Comparison of ENCODE assay signal across 31 mouse cellular contexts in genomic region chr10:84600136-84600535, GRCm38 (mm10). TPM values are rescaled to one million over a fixed set of nuclear protein-coding genes. Genes with fewer than 3 reads are reported as not detected.
DNase-seq lines count a peak whose midpoint lies in the region; ATAC-seq and TF ChIP-seq lines count a peak whose summit lies in the region.
"Had no signal": no experiment of that assay in that cellular context is flagged by ENCODE, and none has a peak within 500 bp of the region (broad histone marks: within the 10 kb centered on the region; RNA-seq: fewer than 3 reads in every experiment).

No protein-coding gene starts in this region.

- no peak for ATAC-seq in kidney, embryonic 15.5 days (replicated peaks; ENCODE audit: low FRiP score)
- ATAC-seq: forebrain, postnatal 0 days; hindbrain, postnatal 0 days; intestine, embryonic 15.5 days; midbrain, embryonic 13.5 days had no signal

- peak; percentile 46 for DNase-seq in kidney, adult 11 months
- no peak for DNase-seq in kidney, postnatal 10 days
- peak; percentile 39 to 44 for DNase-seq in kidney, postnatal 36 days
- peak; percentile 76 for DNase-seq in adrenal gland, postnatal 10 days
- peak; percentile 75 to 79 for DNase-seq in adrenal gland, postnatal 36 days
- DNase-seq in cerebellum, adult 2 months, result no peak
- DNase-seq: B cell, adult 2 months; cerebellum, adult 18-20 months; cerebellum, postnatal 14 days; forebrain, postnatal 0 days; gastrocnemius, postnatal 14 days; heart, postnatal 36 days; layer of hippocampus, postnatal 36 days; left cerebral cortex, postnatal 4 days; liver, embryonic 13.5 days; lung, adult 2 months; lung, postnatal 10 days; right cerebral cortex, adult 18-20 months; spleen, adult 18-20 months; thymus, postnatal 14 days had no signal

- H3K4me1 ChIP-seq in kidney, embryonic 15.5 days, result peaks cover 9% of the 10 kb centered on the region; the same call in 1 of the 2 replicates
- H3K4me1 ChIP-seq in cerebellum, adult 2 months (ENCODE audit: control insufficient read depth, insufficient read depth, low read length), result peaks cover 11% of the 10 kb centered on the region; the same call in 1 of the 2 replicates
- H3K4me1 ChIP-seq: embryonic facial prominence, embryonic 10.5 days; embryonic facial prominence, embryonic 15.5 days; forebrain, embryonic 12.5 days; hindbrain, embryonic 12.5 days; liver, embryonic 13.5 days; midbrain, embryonic 13.5 days; neural tube, embryonic 13.5 days had no signal

- no peak overlapping the region for H3K4me3 ChIP-seq in kidney, embryonic 15.5 days (replicated peaks)
- H3K4me3 ChIP-seq in cerebellum, adult 2 months (replicated peaks; ENCODE audit: insufficient read depth, low read depth, low read length), result no peak overlapping the region
- H3K4me3 ChIP-seq: embryonic facial prominence, embryonic 10.5 days; embryonic facial prominence, embryonic 15.5 days; forebrain, embryonic 12.5 days; hindbrain, embryonic 12.5 days; intestine, embryonic 15.5 days; liver, embryonic 13.5 days; midbrain, embryonic 13.5 days; neural tube, embryonic 13.5 days had no signal

- TF ChIP-seq CTCF in cerebellum, adult 2 months (IDR thresholded peaks at IDR 0.05; ENCODE audit: borderline replicate concordance, insufficient read depth, low read depth, low read length), result no peak

- H3K27ac ChIP-seq in kidney, embryonic 15.5 days, result no peak overlapping the region
- H3K27ac ChIP-seq in cerebellum, adult 2 months (ENCODE audit: insufficient read depth, low read length), result no peak overlapping the region
- H3K27ac ChIP-seq: embryonic facial prominence, embryonic 10.5 days; embryonic facial prominence, embryonic 15.5 days; forebrain, embryonic 12.5 days; hindbrain, embryonic 12.5 days; hindbrain, postnatal 0 days; intestine, embryonic 15.5 days; liver, embryonic 13.5 days; macrophage; midbrain, embryonic 13.5 days; neural tube, embryonic 13.5 days had no signal

- 83% methylated on average over 6 of the region's 6 CpGs for WGBS in kidney, embryonic 15.5 days
- WGBS in cerebellum, adult 2 months, result 63% methylated on average over 6 of the region's 6 CpGs

- no peaks in the 10 kb centered on the region for H3K9me3 ChIP-seq in kidney, embryonic 15.5 days (replicated peaks)
- H3K9me3 ChIP-seq: embryonic facial prominence, embryonic 10.5 days; embryonic facial prominence, embryonic 15.5 days; forebrain, embryonic 12.5 days; hindbrain, embryonic 12.5 days; intestine, embryonic 15.5 days; liver, embryonic 13.5 days; midbrain, embryonic 13.5 days; neural tube, embryonic 13.5 days had no signal

- H3K9ac ChIP-seq in kidney, embryonic 15.5 days, result no peak overlapping the region
- H3K9ac ChIP-seq: embryonic facial prominence, embryonic 15.5 days; forebrain, embryonic 12.5 days; forebrain, postnatal 0 days; hindbrain, embryonic 12.5 days; intestine, embryonic 15.5 days; liver, embryonic 13.5 days; midbrain, embryonic 13.5 days; neural tube, embryonic 13.5 days had no signal

- H3K27me3 ChIP-seq in kidney, embryonic 15.5 days, result no peaks in the 10 kb centered on the region
- no peaks in the 10 kb centered on the region for H3K27me3 ChIP-seq in cerebellum, adult 2 months (ENCODE audit: control insufficient read depth, insufficient read depth, low read length)
- H3K27me3 ChIP-seq: embryonic facial prominence, embryonic 15.5 days; forebrain, embryonic 12.5 days; hindbrain, embryonic 12.5 days; intestine, embryonic 15.5 days; liver, embryonic 13.5 days; neural tube, embryonic 13.5 days had no signal

- H3K36me3 ChIP-seq in kidney, embryonic 15.5 days, result no peaks in the 10 kb centered on the region
- H3K36me3 ChIP-seq: embryonic facial prominence, embryonic 10.5 days; embryonic facial prominence, embryonic 15.5 days; forebrain, embryonic 12.5 days; hindbrain, embryonic 12.5 days; intestine, embryonic 15.5 days had no signal

- TF ChIP-seq POLR2A in cerebellum, adult 2 months (IDR thresholded peaks at IDR 0.05; ENCODE audit: borderline replicate concordance, insufficient read depth, low read length), result no peak

- no peak overlapping the region for H3K4me2 ChIP-seq in kidney, embryonic 15.5 days
- H3K4me2 ChIP-seq: embryonic facial prominence, embryonic 15.5 days; forebrain, embryonic 12.5 days; heart, embryonic 11.5 days; hindbrain, embryonic 12.5 days; intestine, embryonic 15.5 days; liver, embryonic 13.5 days; midbrain, embryonic 13.5 days; neural tube, embryonic 13.5 days had no signal

RNA-seq across cellular contexts. Expression of gene Polr3b, which starts 22.0 kb away (rescaled TPM):
- polyA plus RNA-seq in kidney, embryonic 15.5 days (2015; fragmentation: Nextera tagmentation; extraction: Ambion mirVana), result 18.0 and 18.5 TPM in 2 replicates
- total RNA-seq in adrenal gland, postnatal 10 days (2021), result 10 to 100 TPM; 22.4 to 26.8 TPM
- 10 to 100 TPM; 22.2 to 37.2 TPM for total RNA-seq in adrenal gland, postnatal 36 days (2021)
- 9.7 and 10.1 TPM in 2 replicates for polyA plus RNA-seq in cerebellum, adult 2 months (2012; rRNA removed)

RNA-seq across cellular contexts. Expression of gene Tcp11l2, which starts 23.7 kb away (rescaled TPM):
- 15.3 and 16.8 TPM in 2 replicates for polyA plus RNA-seq in kidney, embryonic 15.5 days (2015; fragmentation: Nextera tagmentation; extraction: Ambion mirVana)
- 10 to 100 TPM; 47.4 to 47.9 TPM for total RNA-seq in adrenal gland, postnatal 10 days (2021)
- 10 to 100 TPM; 48.0 to 55.3 TPM for total RNA-seq in adrenal gland, postnatal 36 days (2021)
- 34.6 and 38.8 TPM in 2 replicates for polyA plus RNA-seq in cerebellum, adult 2 months (2012; rRNA removed)

Comparison
In these comparisons a context has a peak if more than half of its experiments do, and no peak if none do; other contexts are left out.
1. DNase-seq: peak in kidney, adult 11 months (single experiment), kidney, postnatal 36 days (2 of 2), adrenal gland, postnatal 10 days (single experiment) and adrenal gland, postnatal 36 days (2 of 2); none in kidney, postnatal 10 days (single experiment) and cerebellum, adult 2 months (0 of 2).